Mouse (Mus musculus) embryonic facial prominence, embryonic 15.5 days (tissue): ENCODE measurements around the gene Mndal. TPM values are rescaled to one million over a fixed set of nuclear protein-coding genes. Genes with fewer than 3 reads are reported as not detected.
"Not testable (repeated sequence)": the region's sequence is repeated elsewhere in the genome, so short reads cannot be mapped to it uniquely, and the experiment has no call there.

ENCODE experiments used
- ATAC-seq: fragments of 200-750 bp; cut with Nextera tagmentation; 2 replicates; pipeline ENCODE4 v1.8.0; 2017; ENCODE audit warnings: low read depth, moderate TSS enrichment; ENCODE audit not compliant: insufficient number of reproducible peaks, low FRiP score, low TSS enrichment
- H3K27ac ChIP-seq: fragments of 300-500 bp; sonication (generic); replicated peaks from 2 replicates; pipeline ENCODE4 v1.5.1; 2015; ENCODE audit warnings: mild to moderate bottlenecking, inconsistent platforms
- H3K27me3 ChIP-seq: fragments of 300-500 bp; sonication (generic); 2 replicates; pipeline ENCODE4 v1.6.1; 2015; ENCODE audit warnings: inconsistent platforms
- H3K36me3 ChIP-seq: fragments of 300-500 bp; sonication (generic); 2 replicates; pipeline ENCODE4 v1.6.1; 2015; ENCODE audit warnings: mild to moderate bottlenecking, inconsistent platforms
- H3K4me1 ChIP-seq: fragments of 300-500 bp; sonication (generic); 2 replicates; pipeline ENCODE4 v1.6.1; 2015; ENCODE audit warnings: inconsistent platforms
- H3K4me2 ChIP-seq: fragments of 300-500 bp; sonication (generic); replicated peaks from 2 replicates; pipeline ENCODE4 v1.6.1; 2015; ENCODE audit warnings: mild to moderate bottlenecking, inconsistent platforms
- H3K4me3 ChIP-seq: fragments of 300-500 bp; sonication (generic); replicated peaks from 2 replicates; pipeline ENCODE4 v1.5.1; 2015; ENCODE audit warnings: mild to moderate bottlenecking, inconsistent platforms
- H3K9ac ChIP-seq: fragments of 300-500 bp; sonication (generic); 2 replicates; pipeline ENCODE4 v1.6.1; 2015; ENCODE audit warnings: inconsistent platforms
- H3K9me3 ChIP-seq: fragments of 300-500 bp; sonication (generic); replicated peaks from 2 replicates; pipeline ENCODE4 v1.6.1; 2016; ENCODE audit warnings: inconsistent platforms
- WGBS: fragments of 180-500 bp; shearing (Covaris S2); methylation state at CpG from one replicate; pipeline ENCODE4 v1.1.7; 2015; 5-methylcytosine and 5-hydroxymethylcytosine counted together
- polyA plus RNA-seq: library from polyadenylated mRNA; unstranded; fragments of >200 nt; fragmentation: Nextera tagmentation; extraction: Ambion mirVana; gene quantifications from 2 replicates; pipeline ENCODE4 v1.2.1, GENCODE M21; 2015

Gene Mndal
- polyA plus RNA-seq, 1 experiment from 2014 or later: 2.0 TPM

DNA sequence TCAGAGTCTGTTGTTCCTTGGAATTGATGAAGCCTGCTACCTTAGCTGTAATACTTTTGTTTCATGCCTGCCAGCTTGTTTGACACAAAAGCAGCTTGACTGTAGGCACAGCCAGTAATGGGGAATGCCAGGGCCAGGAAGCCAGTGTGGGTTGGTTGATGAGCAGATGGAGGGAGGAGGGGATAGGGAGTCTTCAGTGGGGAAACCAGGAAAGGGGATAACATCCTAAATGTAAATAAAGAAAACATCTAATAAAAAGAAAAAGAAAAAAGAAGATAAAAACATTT, 432 bp upstream of the Mndal start:
- not testable (repeated sequence) for H3K27me3 ChIP-seq, H3K36me3 ChIP-seq, H3K4me2 ChIP-seq, H3K9me3 ChIP-seq, H3K4me1 ChIP-seq, H3K27ac ChIP-seq, H3K4me3 ChIP-seq, ATAC-seq, H3K9ac ChIP-seq

DNA sequence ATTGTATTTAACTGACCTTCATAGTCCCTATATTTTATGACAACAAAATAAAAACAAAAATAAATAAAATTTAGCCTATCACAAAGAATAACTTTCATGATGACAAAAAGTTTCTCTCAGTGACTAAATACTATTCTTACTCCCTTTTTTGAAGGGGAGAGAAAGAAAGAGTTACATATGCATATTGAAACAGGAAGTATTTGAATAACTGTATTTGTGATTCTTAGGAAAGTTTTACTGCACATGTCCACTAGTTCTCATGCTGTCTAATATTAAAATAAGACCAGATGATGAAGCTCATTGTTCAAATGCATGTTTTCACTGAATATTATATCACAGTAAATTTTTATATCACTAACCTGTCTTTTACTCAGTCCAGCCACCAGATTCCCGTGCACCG, 769 bp downstream of the Mndal start:
- H3K36me3 ChIP-seq, H3K4me2 ChIP-seq, H3K27me3 ChIP-seq, H3K4me1 ChIP-seq, ATAC-seq, H3K9ac ChIP-seq, H3K4me3 ChIP-seq, H3K9me3 ChIP-seq, H3K27ac ChIP-seq: not testable (repeated sequence)
- 87% methylated on average over 2 of the region's 2 CpGs for WGBS

DNA sequence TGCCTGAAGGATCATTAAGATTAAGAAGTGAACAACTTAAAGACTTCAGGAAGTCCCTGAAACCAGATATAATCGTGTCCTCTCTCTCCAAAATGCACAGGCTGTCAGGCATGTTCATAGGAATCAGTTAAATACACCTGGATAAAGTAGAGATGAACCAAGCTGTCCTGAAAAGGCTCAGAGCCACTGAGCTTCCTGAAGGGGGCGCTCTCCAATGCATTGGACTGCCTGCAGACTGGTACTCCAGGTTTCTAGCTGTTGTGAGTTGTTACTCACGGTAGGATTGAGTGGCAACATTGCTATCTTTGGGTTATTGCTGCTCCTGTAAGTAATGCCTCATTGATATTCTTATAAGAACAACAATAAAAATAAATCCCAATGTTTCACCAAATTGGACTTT, 23.0 kb downstream of the Mndal start:
- 49% methylated on average over 3 of the region's 3 CpGs for WGBS
- not testable (repeated sequence) for H3K9ac ChIP-seq, H3K4me1 ChIP-seq, H3K4me2 ChIP-seq, H3K27ac ChIP-seq, H3K27me3 ChIP-seq, ATAC-seq, H3K36me3 ChIP-seq, H3K4me3 ChIP-seq, H3K9me3 ChIP-seq

DNA sequence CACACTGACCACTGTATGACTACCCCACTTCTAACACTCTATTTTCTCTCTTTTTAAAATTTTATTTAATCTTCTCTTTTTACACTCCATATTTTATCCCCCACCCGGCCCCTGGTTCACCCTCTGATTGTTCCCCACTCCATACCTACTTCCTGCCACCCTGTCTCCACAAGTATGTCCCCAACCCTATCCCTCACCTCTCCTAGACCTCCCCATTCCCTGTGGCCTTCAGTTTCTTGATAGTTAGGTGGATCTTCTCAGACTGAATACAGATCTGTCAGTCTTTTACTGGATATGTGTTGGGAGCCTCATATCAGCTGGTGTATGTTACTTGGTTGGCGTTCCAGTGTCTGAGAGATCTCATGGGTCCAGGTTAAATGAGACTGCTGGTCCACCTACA, 27.7 kb downstream of the Mndal start:
- WGBS: 85% methylated on average over 2 of the region's 2 CpGs
- Histone ChIP-seq H3K4me1 (no peaks in the 10 kb centered on the region), H3K4me3 (no peak overlapping the region), H3K4me2 (no peak overlapping the region), H3K9ac (no peak overlapping the region), H3K27ac (no peak overlapping the region), H3K9me3 (no peaks in the 10 kb centered on the region), H3K27me3 (no peaks in the 10 kb centered on the region), H3K36me3 (no peaks in the 10 kb centered on the region)
- ATAC-seq: no peak

DNA sequence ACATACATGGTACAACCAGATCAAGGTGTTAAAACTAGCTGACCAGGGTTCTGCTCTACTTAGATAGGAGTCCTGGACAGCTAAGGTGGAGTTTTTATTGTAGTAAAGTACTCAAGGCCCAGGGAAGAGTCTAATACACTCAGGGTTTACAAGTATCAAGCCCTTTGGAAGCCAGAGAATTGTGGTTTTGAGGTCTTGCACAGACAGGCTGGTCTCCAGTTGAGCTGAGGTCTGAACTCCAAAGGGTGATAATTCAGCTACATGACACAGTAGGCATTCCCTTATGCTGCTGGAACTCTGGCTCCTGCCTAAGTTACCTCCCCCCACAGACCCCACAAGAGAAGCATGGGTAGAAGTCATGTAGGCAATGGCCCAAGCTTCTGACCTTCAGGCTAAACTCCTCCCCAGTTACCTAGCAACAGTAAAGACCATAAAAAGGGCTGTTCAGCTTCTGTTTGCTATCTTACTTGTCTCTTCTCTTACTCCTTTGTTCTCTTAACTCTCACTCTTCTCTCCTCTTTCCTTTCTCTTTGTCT, 29.0 kb downstream of the Mndal start:
- H3K9ac ChIP-seq, H3K4me2 ChIP-seq, H3K27ac ChIP-seq, H3K4me3 ChIP-seq, H3K9me3 ChIP-seq, H3K4me1 ChIP-seq, H3K36me3 ChIP-seq, ATAC-seq, H3K27me3 ChIP-seq: not testable (repeated sequence)

DNA sequence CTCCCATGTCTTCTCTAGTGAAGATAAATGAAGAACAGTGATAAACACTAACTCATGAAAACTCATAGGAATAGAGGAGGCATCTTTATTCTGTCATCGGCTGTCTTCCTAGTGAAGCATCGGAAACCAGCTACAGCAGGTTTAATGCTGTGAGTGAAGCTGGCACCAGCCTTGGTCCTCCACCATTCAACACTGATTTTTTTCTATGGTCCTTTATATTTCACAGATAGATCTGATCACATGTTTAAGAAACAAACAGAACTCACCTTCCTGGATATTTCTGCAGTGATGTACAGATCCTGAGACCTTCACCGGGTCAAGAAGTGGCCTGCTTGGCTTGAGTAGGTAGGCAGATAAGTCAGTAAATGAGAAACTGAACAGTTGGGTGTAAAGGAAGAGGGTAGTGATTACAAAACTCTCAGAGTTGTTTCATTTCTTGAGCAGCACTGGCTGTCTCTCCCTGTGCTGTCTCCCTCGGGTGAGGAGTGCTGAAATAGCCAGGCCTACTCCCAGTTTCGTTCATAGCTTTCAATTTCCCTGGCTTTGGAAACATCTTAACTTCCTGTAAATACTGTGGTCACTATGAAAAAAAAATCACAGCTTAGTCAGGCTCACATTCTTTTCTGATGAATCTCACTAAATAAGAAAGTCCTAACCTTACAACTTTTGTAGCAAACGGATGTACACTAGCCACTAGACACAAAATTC, 29.6 kb downstream of the Mndal start, which contains the start of gene Ifi211:
Gene Ifi211 (minus strand): TSS at position 499 of the 708 bp plus-strand sequence.
- H3K9ac ChIP-seq, H3K27me3 ChIP-seq, H3K4me3 ChIP-seq, ATAC-seq, H3K9me3 ChIP-seq, H3K4me2 ChIP-seq, H3K36me3 ChIP-seq, H3K4me1 ChIP-seq, H3K27ac ChIP-seq: not testable (repeated sequence)
- WGBS: 79% methylated on average over 6 of the region's 6 CpGs

DNA sequence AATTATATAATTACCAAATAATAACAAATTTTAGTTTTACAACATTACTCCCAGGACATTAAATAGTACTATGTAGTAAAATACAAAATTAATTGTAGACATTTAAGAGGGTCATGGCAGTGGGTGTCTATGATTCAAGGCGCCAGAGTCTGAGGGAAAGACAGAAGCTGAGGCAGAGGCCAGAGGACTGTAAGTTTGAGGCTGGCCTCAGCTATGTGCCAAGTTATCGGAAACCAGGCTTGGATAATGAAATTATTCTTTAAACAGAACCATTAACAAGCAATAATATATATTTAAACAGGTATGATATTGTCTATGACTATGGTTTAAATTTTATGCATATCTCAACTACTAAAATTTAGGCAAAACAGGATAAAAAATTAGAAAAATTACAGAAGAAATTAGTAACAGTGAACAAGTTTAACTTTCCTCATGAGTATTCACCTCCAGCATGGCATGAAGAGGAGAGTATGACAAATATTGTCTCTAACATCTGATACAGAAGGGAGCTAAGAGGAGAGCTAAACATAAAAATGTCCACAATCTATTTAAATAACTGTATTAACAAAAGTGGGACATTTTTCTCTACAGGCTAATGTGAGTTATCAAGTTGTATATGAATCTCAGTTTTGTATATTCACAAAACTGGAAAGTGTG, 30.4 kb downstream of the Mndal start:
- no peak overlapping the region for H3K4me3 ChIP-seq

DNA sequence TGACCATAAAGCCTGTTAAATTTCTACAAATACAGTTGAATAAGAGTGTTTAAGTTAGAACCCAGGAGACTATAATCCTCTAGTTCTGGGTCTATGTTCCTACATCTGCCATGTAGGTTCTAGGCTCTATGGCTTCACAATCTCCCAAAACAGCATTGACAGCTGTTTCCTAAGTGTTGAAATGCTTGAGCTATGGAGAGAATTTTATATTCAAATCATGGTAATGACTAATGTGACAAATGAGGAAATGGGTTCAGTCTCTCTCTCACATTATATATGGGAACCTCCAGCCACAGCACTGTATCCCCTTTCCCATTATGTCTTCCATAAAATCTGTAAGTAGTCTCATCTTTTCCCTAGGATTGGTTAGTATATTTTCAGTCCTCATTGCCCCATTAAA, 33.9 kb downstream of the Mndal start:
- not testable (repeated sequence) for ATAC-seq, H3K4me1 ChIP-seq

More for the DNA sequence above, 30.4 kb downstream of the Mndal start:
- no peaks in the 10 kb centered on the region for H3K4me1 ChIP-seq
- 85% methylated on average over 2 of the region's 2 CpGs for WGBS
- no peak overlapping the region for H3K9ac ChIP-seq
- ATAC-seq: no peak
- H3K9me3 ChIP-seq: no peaks in the 10 kb centered on the region
- no peak overlapping the region for H3K27ac ChIP-seq
- no peaks in the 10 kb centered on the region for H3K36me3 ChIP-seq
- H3K4me2 ChIP-seq: no peak overlapping the region
- no peaks in the 10 kb centered on the region for H3K27me3 ChIP-seq

DNA sequence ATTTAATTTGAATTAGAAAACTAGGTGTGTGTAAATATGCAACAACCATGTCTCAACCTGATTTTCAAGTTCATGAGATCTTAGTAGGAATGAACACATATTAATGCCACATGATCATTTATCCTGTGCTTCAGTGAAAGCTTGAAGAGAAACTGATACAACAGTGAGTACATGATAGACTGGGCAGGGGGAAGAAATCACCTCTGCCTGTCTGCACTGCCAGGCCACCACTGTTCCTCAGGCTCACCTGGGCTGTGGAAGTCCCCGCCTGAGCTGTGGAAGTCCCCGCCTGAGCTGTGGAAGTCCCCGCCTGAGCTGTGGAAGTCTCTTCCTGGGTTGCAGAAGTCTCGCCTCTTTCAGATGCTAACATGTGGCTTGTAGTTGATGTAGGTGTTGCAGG, 36.4 kb downstream of the Mndal start:
- not testable (repeated sequence) for H3K9me3 ChIP-seq, H3K27me3 ChIP-seq
- WGBS: 98% methylated on average over 4 of the region's 4 CpGs

More for the DNA sequence above, 33.9 kb downstream of the Mndal start:
- H3K4me2 ChIP-seq, H3K36me3 ChIP-seq, H3K9ac ChIP-seq, H3K4me3 ChIP-seq, H3K9me3 ChIP-seq, H3K27me3 ChIP-seq, H3K27ac ChIP-seq: not testable (repeated sequence)

DNA sequence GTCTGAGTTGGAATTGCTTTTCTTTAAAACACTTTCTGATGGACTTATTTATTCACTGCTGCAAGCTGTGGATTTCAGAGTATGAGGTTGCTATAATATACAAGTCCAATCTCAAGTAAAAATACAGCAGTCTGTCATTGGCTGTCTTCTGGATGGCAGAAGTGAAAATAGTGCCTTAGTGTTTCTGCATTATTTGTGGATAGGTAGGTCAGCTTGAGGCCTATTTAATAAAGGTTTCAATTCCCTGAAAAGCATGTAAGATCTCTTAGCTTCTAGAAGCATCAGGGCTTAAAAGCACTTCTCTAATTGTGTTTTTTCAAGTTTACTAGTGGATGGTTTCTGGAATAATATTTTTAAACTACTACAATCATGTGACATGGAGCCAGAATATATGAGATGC, 52.5 kb downstream of the Mndal start:
- not testable (repeated sequence) for H3K9ac ChIP-seq, H3K27ac ChIP-seq, ATAC-seq, H3K4me3 ChIP-seq, H3K9me3 ChIP-seq, H3K4me1 ChIP-seq, H3K27me3 ChIP-seq, H3K36me3 ChIP-seq, H3K4me2 ChIP-seq

More for the DNA sequence above, 36.4 kb downstream of the Mndal start:
- H3K4me2 ChIP-seq, ATAC-seq, H3K4me3 ChIP-seq, H3K4me1 ChIP-seq, H3K27ac ChIP-seq, H3K36me3 ChIP-seq, H3K9ac ChIP-seq: not testable (repeated sequence)

DNA sequence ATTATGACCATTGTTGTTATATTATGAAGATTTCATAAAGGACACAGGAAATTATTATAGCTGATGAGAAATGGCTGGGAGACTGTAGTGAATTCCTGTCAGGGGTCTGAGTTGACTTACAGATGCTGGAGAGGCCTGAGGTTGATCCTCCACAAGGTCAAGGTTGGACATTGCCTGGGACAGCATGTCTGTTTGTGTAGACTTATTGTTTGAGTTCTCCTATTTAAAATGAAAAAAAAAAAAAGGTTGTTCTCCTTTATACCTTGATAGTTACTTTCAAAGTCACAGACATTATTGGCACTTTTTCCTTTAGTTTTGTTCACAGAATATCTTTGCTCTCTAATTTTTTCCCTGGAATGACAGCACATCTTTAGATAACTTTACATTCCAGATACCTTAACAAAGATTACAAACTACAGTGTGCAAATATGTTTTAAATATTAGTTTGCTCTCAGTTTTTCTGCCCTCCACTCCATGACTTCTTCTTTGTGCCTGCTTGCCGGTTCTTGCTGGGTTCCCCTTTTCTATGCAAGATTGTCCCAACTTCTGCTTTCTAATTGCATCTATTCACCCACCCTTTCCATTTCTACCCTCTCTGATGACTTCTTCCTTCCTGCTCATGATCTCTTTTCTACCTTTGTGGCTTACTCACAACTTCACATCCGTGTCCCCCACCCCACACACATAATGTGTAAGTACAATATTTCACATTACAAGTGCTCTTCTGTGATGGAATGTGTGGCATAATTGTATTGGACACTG, 55.1 kb downstream of the Mndal start:
- H3K4me2 ChIP-seq, H3K9me3 ChIP-seq, H3K4me3 ChIP-seq, H3K27ac ChIP-seq, H3K27me3 ChIP-seq, ATAC-seq, H3K36me3 ChIP-seq, H3K4me1 ChIP-seq, H3K9ac ChIP-seq: not testable (repeated sequence)
- 100% methylated on average over 1 of the region's 2 CpGs for WGBS
